Mouse (Mus musculus): Measurements from ENCODE around the gene Cyp4x1. TPM values are rescaled to one million over a fixed set of nuclear protein-coding genes. Genes with fewer than 3 reads are reported as not detected.

Cyp4x1 gene
- polyA plus RNA-seq, 1 experiment = 0.16 TPM

- no peaks in the 10 kb centered on the region for H3K4me1 ChIP-seq (ENCODE audit: control insufficient read depth, insufficient read depth, low read length)
- no peak overlapping the region for H3K27ac ChIP-seq (ENCODE audit: insufficient read depth, low read length)
- TF ChIP-seq POLR2A (IDR thresholded peaks at IDR 0.05; ENCODE audit: low read depth, low read length) (no peak), CTCF (IDR thresholded peaks at IDR 0.05; ENCODE audit: borderline replicate concordance, insufficient read depth, low read length) (no peak)
- no peak overlapping the region for H3K4me3 ChIP-seq (ENCODE audit: insufficient read depth, low read length)
Observed at GRCm38 (mm10) chr4:115075204-115075915, 58.7 kb downstream of the Cyp4x1 start.

- Histone ChIP-seq H3K4me3 (ENCODE audit: insufficient read depth, low read length) (no peak overlapping the region), H3K27ac (ENCODE audit: insufficient read depth, low read length) (no peak overlapping the region), H3K4me1 (ENCODE audit: control insufficient read depth, insufficient read depth, low read length) (no peaks in the 10 kb centered on the region)
- TF ChIP-seq POLR2A (IDR thresholded peaks at IDR 0.05; ENCODE audit: low read depth, low read length) (no peak), CTCF (IDR thresholded peaks at IDR 0.05; ENCODE audit: borderline replicate concordance, insufficient read depth, low read length) (no peak)
Observed at GRCm38 (mm10) chr4:115074789-115075188, 59.3 kb downstream of the Cyp4x1 start.

GRCm38 (mm10) chr4:115071668-115072067 lies 62.4 kb downstream of the Cyp4x1 start:
- Histone ChIP-seq H3K4me1 (ENCODE audit: control insufficient read depth, insufficient read depth, low read length) (no peaks in the 10 kb centered on the region), H3K27ac (ENCODE audit: insufficient read depth, low read length) (no peak overlapping the region), H3K4me3 (ENCODE audit: insufficient read depth, low read length) (no peak overlapping the region)
- TF ChIP-seq POLR2A (IDR thresholded peaks at IDR 0.05; ENCODE audit: low read depth, low read length) = no peak

- Histone ChIP-seq H3K4me1 (ENCODE audit: control insufficient read depth, insufficient read depth, low read length) (no peaks in the 10 kb centered on the region), H3K27ac (ENCODE audit: insufficient read depth, low read length) (no peak overlapping the region), H3K4me3 (ENCODE audit: insufficient read depth, low read length) (no peak overlapping the region)
- TF ChIP-seq CTCF (IDR thresholded peaks at IDR 0.05; ENCODE audit: borderline replicate concordance, insufficient read depth, low read length) = no peak
- TF ChIP-seq POLR2A (IDR thresholded peaks at IDR 0.05; ENCODE audit: low read depth, low read length) = no peak
Observed at GRCm38 (mm10) chr4:115063518-115064239, 70.4 kb downstream of the Cyp4x1 start.

GRCm38 (mm10) chr4:115062875-115063517 lies 71.1 kb downstream of the Cyp4x1 start:
- no peak for TF ChIP-seq POLR2A (IDR thresholded peaks at IDR 0.05; ENCODE audit: low read depth, low read length)
- TF ChIP-seq CTCF (IDR thresholded peaks at IDR 0.05; ENCODE audit: borderline replicate concordance, insufficient read depth, low read length) = no peak
- Histone ChIP-seq H3K27ac (ENCODE audit: insufficient read depth, low read length) (no peak overlapping the region), H3K4me1 (ENCODE audit: control insufficient read depth, insufficient read depth, low read length) (no peaks in the 10 kb centered on the region)

GRCm38 (mm10) chr4:115062540-115062874 lies 71.6 kb downstream of the Cyp4x1 start:
- H3K27ac ChIP-seq (ENCODE audit: insufficient read depth, low read length) = no peak overlapping the region
- no peaks in the 10 kb centered on the region for H3K4me1 ChIP-seq (ENCODE audit: control insufficient read depth, insufficient read depth, low read length)
- no peak overlapping the region for H3K4me3 ChIP-seq (ENCODE audit: insufficient read depth, low read length)
- TF ChIP-seq CTCF (IDR thresholded peaks at IDR 0.05; ENCODE audit: borderline replicate concordance, insufficient read depth, low read length) = no peak
- no peak for TF ChIP-seq POLR2A (IDR thresholded peaks at IDR 0.05; ENCODE audit: low read depth, low read length)

More at GRCm38 (mm10) chr4:115062875-115063517, 71.1 kb downstream of the Cyp4x1 start:
- peak overlapping the region; percentile 20 for H3K4me3 ChIP-seq (ENCODE audit: insufficient read depth, low read length)

- H3K4me1 ChIP-seq (ENCODE audit: control insufficient read depth, insufficient read depth, low read length) = no peaks in the 10 kb centered on the region
- TF ChIP-seq CTCF (IDR thresholded peaks at IDR 0.05; ENCODE audit: borderline replicate concordance, insufficient read depth, low read length) (no peak), POLR2A (IDR thresholded peaks at IDR 0.05; ENCODE audit: low read depth, low read length) (no peak)
- no peak overlapping the region for H3K4me3 ChIP-seq (ENCODE audit: insufficient read depth, low read length)
- no peak overlapping the region for H3K27ac ChIP-seq (ENCODE audit: insufficient read depth, low read length)
Observed at GRCm38 (mm10) chr4:115060753-115061152, 73.3 kb downstream of the Cyp4x1 start.

GRCm38 (mm10) chr4:115059871-115060270 lies 74.2 kb downstream of the Cyp4x1 start:
- H3K4me3 ChIP-seq (ENCODE audit: insufficient read depth, low read length) = no peak overlapping the region
- TF ChIP-seq CTCF (IDR thresholded peaks at IDR 0.05; ENCODE audit: borderline replicate concordance, insufficient read depth, low read length) (no peak), POLR2A (IDR thresholded peaks at IDR 0.05; ENCODE audit: low read depth, low read length) (no peak)

GRCm38 (mm10) chr4:115058871-115059590 lies 75.0 kb downstream of the Cyp4x1 start:
- Histone ChIP-seq H3K27ac (ENCODE audit: insufficient read depth, low read length) (no peak overlapping the region), H3K4me3 (ENCODE audit: insufficient read depth, low read length) (no peak overlapping the region), H3K4me1 (ENCODE audit: control insufficient read depth, insufficient read depth, low read length) (no peaks in the 10 kb centered on the region)
- no peak for TF ChIP-seq POLR2A (IDR thresholded peaks at IDR 0.05; ENCODE audit: low read depth, low read length)

More at GRCm38 (mm10) chr4:115059871-115060270, 74.2 kb downstream of the Cyp4x1 start:
- no peaks in the 10 kb centered on the region for H3K4me1 ChIP-seq (ENCODE audit: control insufficient read depth, insufficient read depth, low read length)
- H3K27ac ChIP-seq (ENCODE audit: insufficient read depth, low read length) = no peak overlapping the region
